Mouse (Mus musculus): ENCODE data around the gene Nxnl1.

The Nxnl1 gene

GRCm38 (mm10) chr8:71566501-71566900, at the start of gene Nxnl1:
Gene Nxnl1, minus strand, starts transcription at chr8:71566601.
- ChIA-PET CTCF (interaction anchor here in 3 of 4 experiments (1.1 to 2.2 kb wide), 4 partner anchors 30 to 99 kb away, joined by 3 to 4 read pairs (median 4); no protein-coding TSS in a partner anchor), POLR2A (interaction anchor here in 1 of 4 experiments (0.9 to 2.6 kb wide), 4 partner anchors 14 to 99 kb away, joined by 3 to 7 read pairs (median 5); no protein-coding TSS in a partner anchor)

GRCm38 (mm10) chr8:71613418-71613817, 47.0 kb upstream of the Nxnl1 start:
- CTCF ChIA-PET = interaction anchor here in 2 of 4 experiments (0.6 to 1.8 kb wide), 3 partner anchors 42 to 51 kb away, joined by 3 to 5 read pairs (median 4); no protein-coding TSS in a partner anchor
- POLR2A ChIA-PET = interaction anchor here in 3 of 4 experiments (0.8 to 10.3 kb wide), 16 partner anchors 10 to 153 kb away, joined by 3 to 177 read pairs (median 24); partner anchors contain the start of genes Pgls (in 1 of the 3), Slc27a1 (in 1 of the 3) and Tmem221 (in 1 of the 3)

- ChIA-PET CTCF (interaction anchor here (0.6 to 3.0 kb wide), 14 partner anchors 9 to 92 kb away, joined by 3 to 19 read pairs (median 4); partner anchors contain the start of gene Slc27a1 (in 1 of the 4)), POLR2A (interaction anchor here (0.7 to 10.3 kb wide), 46 partner anchors 8 to 715 kb away, joined by 3 to 177 read pairs (median 8); partner anchors contain the start of genes Slc27a1 (in 3 of the 4), Mrpl34 (in 2 of the 4), Pgls (in 2 of the 4) and Tmem221 (in 2 of the 4))
Measured at GRCm38 (mm10) chr8:71612141-71612540, 45.7 kb upstream of the Nxnl1 start.

- ChIA-PET CTCF (interaction anchor here (0.5 to 3.0 kb wide), 25 partner anchors 9 to 116 kb away, joined by 3 to 19 read pairs (median 4); partner anchors contain the start of genes Mvb12a (in 1 of the 4), Pgls (in 1 of the 4), Slc27a1 (in 1 of the 4) and Tmem221 (in 1 of the 4)), POLR2A (interaction anchor here (0.6 to 10.3 kb wide), 84 partner anchors 7 to 1080 kb away, joined by 3 to 177 read pairs (median 5); partner anchors contain the start of genes Pgls (in 3 of the 4), Slc27a1 (in 3 of the 4), Tmem221 (in 3 of the 4) and Mrpl34 (in 2 of the 4))
Measured at GRCm38 (mm10) chr8:71610822-71611651, 44.6 kb upstream of the Nxnl1 start, which contains the start of gene Colgalt1. Gene Colgalt1, plus strand, starts transcription at chr8:71610998.

- ChIA-PET POLR2A (interaction anchor here (0.9 to 5.3 kb wide), 29 partner anchors 8 to 140 kb away, joined by 3 to 88 read pairs (median 7); partner anchors contain the start of genes Pgls (in 3 of the 4), Colgalt1 (in 2 of the 4), Mrpl34 (in 2 of the 4) and Slc27a1 (in 2 of the 4)), CTCF (interaction anchor here in 3 of 4 experiments (0.6 to 2.7 kb wide), 8 partner anchors 26 to 81 kb away, joined by 3 to 21 read pairs (median 4); partner anchors contain the start of gene Slc27a1 (in 1 of the 3))
Measured at GRCm38 (mm10) chr8:71604021-71604420, 37.6 kb upstream of the Nxnl1 start.

- ChIA-PET CTCF (interaction anchor here (0.5 to 2.7 kb wide), 35 partner anchors 8 to 1229 kb away, joined by 3 to 21 read pairs (median 4); partner anchors contain the start of genes Tmem221 (in 2 of the 4), Colgalt1 (in 1 of the 4), Comp (in 1 of the 4) and Pgls (in 1 of the 4)), POLR2A (interaction anchor here (0.6 to 5.3 kb wide), 85 partner anchors 8 to 943 kb away, joined by 3 to 88 read pairs (median 4); partner anchors contain the start of genes Colgalt1 (in 4 of the 4), Mvb12a (in 3 of the 4), Pgls (in 3 of the 4) and Slc27a1 (in 3 of the 4))
Measured at GRCm38 (mm10) chr8:71602666-71603334, 36.4 kb upstream of the Nxnl1 start.

- CTCF ChIA-PET = interaction anchor here (0.6 to 2.7 kb wide), 21 partner anchors 8 to 78 kb away, joined by 3 to 21 read pairs (median 4); partner anchors contain the start of genes Tmem221 (in 2 of the 4), Colgalt1 (in 1 of the 4) and Pgls (in 1 of the 4)
- POLR2A ChIA-PET = interaction anchor here (0.6 to 5.3 kb wide), 56 partner anchors 8 to 904 kb away, joined by 3 to 88 read pairs (median 6); partner anchors contain the start of genes Colgalt1 (in 4 of the 4), Mvb12a (in 3 of the 4), Pgls (in 3 of the 4) and Slc27a1 (in 3 of the 4)
Measured at GRCm38 (mm10) chr8:71601939-71602665, 35.7 kb upstream of the Nxnl1 start.

- ChIA-PET CTCF (interaction anchor here in 3 of 4 experiments (0.5 to 2.3 kb wide), 6 partner anchors 12 to 1597 kb away, joined by 3 to 6 read pairs (median 3); partner anchors contain the start of gene Tmem221 (in 1 of the 3)), POLR2A (interaction anchor here in 2 of 4 experiments (0.8 to 3.9 kb wide), 8 partner anchors 12 to 40 kb away, joined by 3 to 17 read pairs (median 6); partner anchors contain the start of genes Colgalt1 (in 2 of the 2), Tmem221 (in 2 of the 2) and Slc27a1 (in 1 of the 2))
Measured at GRCm38 (mm10) chr8:71598841-71599240, 32.4 kb upstream of the Nxnl1 start.

- ChIA-PET POLR2A (interaction anchor here in 2 of 4 experiments (0.8 to 3.9 kb wide), 9 partner anchors 13 to 40 kb away, joined by 3 to 17 read pairs (median 5); partner anchors contain the start of genes Colgalt1 (in 2 of the 2), Tmem221 (in 2 of the 2) and Slc27a1 (in 1 of the 2)), CTCF (interaction anchor here in 2 of 4 experiments (0.7 to 2.3 kb wide), 3 partner anchors 12 to 39 kb away, joined by 3 to 6 read pairs (median 3); partner anchors contain the start of gene Tmem221 (in 1 of the 2))
Measured at GRCm38 (mm10) chr8:71598375-71598774, 32.0 kb upstream of the Nxnl1 start.

- POLR2A ChIA-PET = interaction anchor here in 2 of 4 experiments (1.0 to 3.9 kb wide), 4 partner anchors 14 to 39 kb away, joined by 5 to 17 read pairs (median 12); partner anchors contain the start of genes Colgalt1 (in 1 of the 2) and Tmem221 (in 1 of the 2)
- CTCF ChIA-PET = interaction anchor here in 3 of 4 experiments (0.6 to 3.3 kb wide), 3 partner anchors 34 to 896 kb away, joined by 5 to 37 read pairs (median 9); no protein-coding TSS in a partner anchor
Measured at GRCm38 (mm10) chr8:71597451-71597850, 31.1 kb upstream of the Nxnl1 start, which contains the start of gene Fam129c. Gene Fam129c, plus strand, starts transcription at chr8:71597648.

GRCm38 (mm10) chr8:71596798-71597197, 30.4 kb upstream of the Nxnl1 start:
- ChIA-PET CTCF (interaction anchor here (0.8 to 6.5 kb wide), 31 partner anchors 10 to 133 kb away, joined by 3 to 40 read pairs (median 5); partner anchors contain the start of genes Slc27a1 (in 2 of the 4), Colgalt1 (in 1 of the 4), Nxnl1 (in 1 of the 4) and Tmem221 (in 1 of the 4)), POLR2A (interaction anchor here in 3 of 4 experiments (0.9 to 6.7 kb wide), 12 partner anchors 14 to 38 kb away, joined by 3 to 104 read pairs (median 4); partner anchors contain the start of genes Colgalt1 (in 2 of the 3), Tmem221 (in 2 of the 3), Nxnl1 (in 1 of the 3) and Slc27a1 (in 1 of the 3))

GRCm38 (mm10) chr8:71596384-71596783, 30.0 kb upstream of the Nxnl1 start:
- CTCF ChIA-PET = interaction anchor here (0.6 to 6.5 kb wide), 54 partner anchors 9 to 190 kb away, joined by 3 to 40 read pairs (median 4); partner anchors contain the start of genes Colgalt1 (in 3 of the 4), Slc27a1 (in 3 of the 4), Tmem221 (in 2 of the 4) and Ankle1 (in 1 of the 4)
- POLR2A ChIA-PET = interaction anchor here (0.6 to 6.7 kb wide), 23 partner anchors 9 to 89 kb away, joined by 3 to 104 read pairs (median 3); partner anchors contain the start of genes Colgalt1 (in 2 of the 4), Tmem221 (in 2 of the 4), Nxnl1 (in 1 of the 4) and Slc27a1 (in 1 of the 4)

- ChIA-PET POLR2A (interaction anchor here (0.6 to 6.7 kb wide), 27 partner anchors 9 to 88 kb away, joined by 3 to 104 read pairs (median 3); partner anchors contain the start of genes Colgalt1 (in 2 of the 4), Slc27a1 (in 2 of the 4), Tmem221 (in 2 of the 4) and Nxnl1 (in 1 of the 4)), CTCF (interaction anchor here (0.6 to 6.5 kb wide), 54 partner anchors 9 to 190 kb away, joined by 3 to 40 read pairs (median 4); partner anchors contain the start of genes Colgalt1 (in 3 of the 4), Slc27a1 (in 3 of the 4), Tmem221 (in 2 of the 4) and Ankle1 (in 1 of the 4))
Measured at GRCm38 (mm10) chr8:71595862-71596261, 29.5 kb upstream of the Nxnl1 start.

GRCm38 (mm10) chr8:71594324-71594722, 27.9 kb upstream of the Nxnl1 start:
- POLR2A ChIA-PET = interaction anchor here in 3 of 4 experiments (0.6 to 6.7 kb wide), 13 partner anchors 9 to 82 kb away, joined by 3 to 104 read pairs (median 6); partner anchors contain the start of genes Slc27a1 (in 3 of the 3), Jak3 (in 1 of the 3) and Mvb12a (in 1 of the 3)
- CTCF ChIA-PET = interaction anchor here in 3 of 4 experiments (0.6 to 6.5 kb wide), 12 partner anchors 9 to 1675 kb away, joined by 3 to 40 read pairs (median 5); partner anchors contain the start of gene Slc27a1 (in 1 of the 3)

All from embryonic stem cell, embryonic (primary cell).